In the genomic region with DNA sequence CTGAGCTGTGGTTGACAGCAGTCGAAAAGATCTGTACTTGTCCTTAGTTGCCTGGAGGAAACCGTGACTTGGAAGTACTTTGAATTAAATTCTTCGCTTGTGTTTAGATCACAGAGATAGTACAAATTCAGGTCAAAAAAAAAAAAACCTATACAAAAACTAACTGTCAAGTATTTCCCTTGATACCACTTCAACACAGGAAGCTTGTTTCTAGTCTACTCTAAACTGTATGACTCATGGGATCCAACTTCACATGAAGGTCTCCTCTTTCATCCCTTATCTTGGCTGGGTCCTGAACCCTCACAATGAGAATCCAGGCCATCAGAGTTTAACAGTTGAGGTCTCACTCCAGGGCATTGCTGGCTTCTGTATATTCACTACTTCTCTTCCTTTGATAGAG, we compare ENCODE assay signal across 21 mouse cellular contexts. TPM values are rescaled to one million over a fixed set of nuclear protein-coding genes. Genes with fewer than 3 reads are reported as not detected.
"Had no signal": no experiment of that assay in that cellular context is flagged by ENCODE, and none has a peak within 500 bp of the region (broad histone marks: within the 10 kb centered on the region; RNA-seq: fewer than 3 reads in every experiment).

No protein-coding gene starts in this region.

- H3K36me3 ChIP-seq: limb, embryonic 12.5 days; limb, embryonic 15.5 days; midbrain, embryonic 12.5 days; neural tube, embryonic 12.5 days; neural tube, embryonic 15.5 days; stomach, embryonic 15.5 days had no signal

- H3K4me3 ChIP-seq: limb, embryonic 12.5 days; limb, embryonic 15.5 days; midbrain, embryonic 12.5 days; neural tube, embryonic 12.5 days; neural tube, embryonic 15.5 days; stomach, embryonic 15.5 days had no signal

- H3K9me3 ChIP-seq: limb, embryonic 15.5 days; neural tube, embryonic 12.5 days; neural tube, embryonic 15.5 days; stomach, embryonic 15.5 days had no signal

- H3K4me2 ChIP-seq: limb, embryonic 12.5 days; limb, embryonic 15.5 days; liver, embryonic 11.5 days; lung, embryonic 14.5 days; midbrain, embryonic 12.5 days; neural tube, embryonic 12.5 days; neural tube, embryonic 15.5 days; stomach, embryonic 15.5 days had no signal

- H3K27me3 ChIP-seq: limb, embryonic 12.5 days; limb, embryonic 15.5 days; midbrain, embryonic 12.5 days; neural tube, embryonic 12.5 days; neural tube, embryonic 15.5 days; stomach, embryonic 15.5 days had no signal

- H3K9ac ChIP-seq: limb, embryonic 12.5 days; limb, embryonic 15.5 days; liver, embryonic 14.5 days; liver, postnatal 0 days; lung, embryonic 14.5 days; midbrain, embryonic 12.5 days; neural tube, embryonic 12.5 days; neural tube, embryonic 15.5 days; stomach, embryonic 15.5 days had no signal

- ATAC-seq: liver, postnatal 0 days; lung, postnatal 0 days; midbrain, embryonic 16.5 days had no signal

- DNase-seq: kidney, adult 2 months; kidney, postnatal 4 days; left cerebral cortex, postnatal 4 days; liver, postnatal 0 days; lung, embryonic 14.5 days; right cerebral cortex, adult 18-20 months; right cerebral cortex, postnatal 14 days; spleen, adult 18-20 months; thymus, postnatal 4 days had no signal

- H3K4me1 ChIP-seq: midbrain, embryonic 12.5 days; neural tube, embryonic 12.5 days; neural tube, embryonic 15.5 days; stomach, embryonic 15.5 days had no signal

- H3K27ac ChIP-seq: kidney, postnatal 0 days; limb, embryonic 12.5 days; limb, embryonic 15.5 days; liver, embryonic 14.5 days; macrophage; midbrain, embryonic 12.5 days; neural tube, embryonic 12.5 days; neural tube, embryonic 15.5 days; stomach, embryonic 15.5 days had no signal

RNA-seq across cellular contexts. Expression of a gene that starts 54.8 kb away (rescaled TPM):
- polyA plus RNA-seq: macrophage had no signal
